Mouse (Mus musculus): ENCODE results near the gene Cntn3. TPM values are rescaled to one million over a fixed set of nuclear protein-coding genes. Genes with fewer than 3 reads are reported as not detected.
A peak's percentile ranks its signal among the peaks of the same experiment; 100 is the strongest.

Gene Cntn3
- polyA plus RNA-seq, 1 experiment from 2014 or later, result 1.2 TPM

- 93% methylated on average over 4 of the region's 4 CpGs for WGBS
- Histone ChIP-seq H3K36me3 (ENCODE audit: poor library complexity, severe bottlenecking) (no peaks in the 10 kb centered on the region), H3K9ac (no peak overlapping the region), H3K27me3 (no peaks in the 10 kb centered on the region), H3K4me1 (no peaks in the 10 kb centered on the region), H3K4me2 (no peak overlapping the region), H3K9me3 (replicated peaks) (no peaks in the 10 kb centered on the region), H3K4me3 (no peak overlapping the region), H3K27ac (0 out of 2 replicates have a peak overlapping the region, but pooled peaks have one; percentile 1)
- peak; percentile 58; the same call in 1 of the 2 replicates for ATAC-seq
Measured at GRCm38 (mm10) chr6:102555814-102556437, 17.0 kb downstream of the Cntn3 start.

- no peak overlapping the region for H3K9ac ChIP-seq
- H3K27me3 ChIP-seq, result no peaks in the 10 kb centered on the region
- no peak overlapping the region for H3K4me3 ChIP-seq
- no peaks in the 10 kb centered on the region for H3K4me1 ChIP-seq
- 77% methylated on average over 3 of the region's 3 CpGs for WGBS
- peak; percentile 75 for ATAC-seq
- H3K4me2 ChIP-seq, result no peak overlapping the region
- H3K36me3 ChIP-seq (ENCODE audit: poor library complexity, severe bottlenecking), result no peaks in the 10 kb centered on the region
- no peaks in the 10 kb centered on the region for H3K9me3 ChIP-seq (replicated peaks)
- H3K27ac ChIP-seq, result no peak overlapping the region
Measured at GRCm38 (mm10) chr6:102555067-102555657, 17.7 kb downstream of the Cntn3 start.

- H3K36me3 ChIP-seq (ENCODE audit: poor library complexity, severe bottlenecking), result no peaks in the 10 kb centered on the region
- H3K9me3 ChIP-seq (replicated peaks), result no peaks in the 10 kb centered on the region
- no peak for ATAC-seq
- H3K4me2 ChIP-seq, result no peak overlapping the region
- no peaks in the 10 kb centered on the region for H3K27me3 ChIP-seq
- 84% methylated on average over 7 of the region's 7 CpGs for WGBS
- H3K9ac ChIP-seq, result no peak overlapping the region
- H3K4me3 ChIP-seq, result no peak overlapping the region
- no peaks in the 10 kb centered on the region for H3K4me1 ChIP-seq
- H3K27ac ChIP-seq, result no peak overlapping the region
Measured at GRCm38 (mm10) chr6:102541633-102542412, 31.1 kb downstream of the Cntn3 start.

DNA sequence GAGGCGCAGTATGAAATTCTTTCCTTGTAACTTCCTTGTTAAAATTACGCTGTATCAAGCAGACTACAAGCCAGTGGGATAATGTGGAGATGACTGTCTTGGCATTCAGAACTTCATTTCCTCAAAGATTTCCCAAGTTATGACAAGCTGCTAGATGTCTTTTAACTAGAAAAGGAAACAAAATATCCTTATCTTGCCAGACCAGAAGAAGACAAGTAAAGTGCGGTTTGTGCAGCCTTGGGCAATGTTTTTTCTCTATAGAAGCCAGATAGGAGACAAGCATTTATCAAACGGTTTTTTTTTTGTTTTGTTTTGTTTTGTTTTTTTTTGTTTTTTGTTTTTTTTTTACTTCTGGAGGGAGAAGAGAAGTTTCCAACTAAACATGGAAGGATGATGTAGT is 37.3 kb downstream of the Cntn3 start:
- no peak for ATAC-seq
- Histone ChIP-seq H3K4me3 (no peak overlapping the region), H3K36me3 (ENCODE audit: poor library complexity, severe bottlenecking) (no peaks in the 10 kb centered on the region), H3K27me3 (no peaks in the 10 kb centered on the region), H3K9me3 (replicated peaks) (no peaks in the 10 kb centered on the region), H3K27ac (no peak overlapping the region), H3K4me1 (no peaks in the 10 kb centered on the region), H3K9ac (no peak overlapping the region), H3K4me2 (no peak overlapping the region)
- WGBS, result 86% methylated on average over 4 of the region's 4 CpGs

DNA sequence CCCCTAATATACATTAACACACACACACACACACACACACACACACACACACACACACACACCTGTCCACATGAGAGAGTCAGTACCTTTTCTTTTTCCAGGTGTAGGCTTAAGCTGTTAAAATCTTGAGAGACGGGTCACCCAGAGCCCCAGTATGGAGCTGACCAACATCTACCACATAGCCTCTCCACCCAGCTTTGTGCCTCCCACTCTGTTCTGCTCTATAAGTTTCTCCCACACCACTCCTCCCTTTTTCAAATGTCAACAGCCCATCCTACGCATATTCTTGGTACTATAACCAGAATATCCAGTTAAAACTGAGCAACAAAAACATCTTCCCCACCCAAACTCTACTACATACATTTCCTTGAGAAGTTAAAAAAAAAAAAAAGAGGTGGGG is 49.9 kb downstream of the Cntn3 start:
- Histone ChIP-seq H3K4me1 (no peaks in the 10 kb centered on the region), H3K27ac (no peak overlapping the region), H3K27me3 (no peaks in the 10 kb centered on the region), H3K9ac (no peak overlapping the region), H3K9me3 (replicated peaks) (no peaks in the 10 kb centered on the region), H3K4me2 (no peak overlapping the region), H3K36me3 (ENCODE audit: poor library complexity, severe bottlenecking) (no peaks in the 10 kb centered on the region), H3K4me3 (no peak overlapping the region)
- ATAC-seq, result no peak
- WGBS, result 89% methylated on average over 2 of the region's 2 CpGs

DNA sequence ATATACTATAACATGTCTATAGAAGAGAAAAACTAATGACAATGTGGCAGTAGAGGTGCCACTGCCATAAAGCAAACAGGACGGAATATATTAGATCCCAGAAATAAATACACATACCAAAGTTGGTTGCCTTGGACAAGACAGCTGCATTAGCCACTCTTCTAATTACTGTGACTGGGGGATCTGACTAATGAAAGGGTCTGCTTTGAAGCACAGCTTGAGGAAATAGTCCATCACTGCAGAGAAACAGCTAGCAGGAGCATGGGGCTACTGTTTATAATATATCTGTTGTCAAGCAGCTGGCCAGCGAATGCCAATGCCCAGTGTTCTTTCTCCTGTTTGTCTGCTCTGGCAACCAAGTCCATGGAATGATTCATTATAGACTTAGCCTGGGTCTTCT is 51.9 kb downstream of the Cntn3 start:
- H3K27me3 ChIP-seq, result no peaks in the 10 kb centered on the region
- no peak overlapping the region for H3K9ac ChIP-seq
- H3K36me3 ChIP-seq (ENCODE audit: poor library complexity, severe bottlenecking), result no peaks in the 10 kb centered on the region
- 71% methylated on average over 2 of the region's 2 CpGs for WGBS
- no peaks in the 10 kb centered on the region for H3K9me3 ChIP-seq (replicated peaks)
- H3K4me3 ChIP-seq, result no peak overlapping the region
- H3K27ac ChIP-seq, result no peak overlapping the region
- ATAC-seq, result no peak
- no peak overlapping the region for H3K4me2 ChIP-seq
- H3K4me1 ChIP-seq, result no peaks in the 10 kb centered on the region

GRCm38 (mm10) chr6:102515231-102515630 is 57.7 kb downstream of the Cntn3 start:
- Histone ChIP-seq H3K9me3 (replicated peaks) (no peaks in the 10 kb centered on the region), H3K27ac (no peak overlapping the region), H3K27me3 (no peaks in the 10 kb centered on the region), H3K9ac (no peak overlapping the region), H3K36me3 (ENCODE audit: poor library complexity, severe bottlenecking) (no peaks in the 10 kb centered on the region), H3K4me3 (no peak overlapping the region), H3K4me1 (no peaks in the 10 kb centered on the region), H3K4me2 (no peak overlapping the region)
- no peak for ATAC-seq
- WGBS, result 63% methylated on average over 2 of the region's 2 CpGs

- no peak overlapping the region for H3K27ac ChIP-seq
- no peak for ATAC-seq
Measured at GRCm38 (mm10) chr6:102512085-102512484, 60.8 kb downstream of the Cntn3 start.

DNA sequence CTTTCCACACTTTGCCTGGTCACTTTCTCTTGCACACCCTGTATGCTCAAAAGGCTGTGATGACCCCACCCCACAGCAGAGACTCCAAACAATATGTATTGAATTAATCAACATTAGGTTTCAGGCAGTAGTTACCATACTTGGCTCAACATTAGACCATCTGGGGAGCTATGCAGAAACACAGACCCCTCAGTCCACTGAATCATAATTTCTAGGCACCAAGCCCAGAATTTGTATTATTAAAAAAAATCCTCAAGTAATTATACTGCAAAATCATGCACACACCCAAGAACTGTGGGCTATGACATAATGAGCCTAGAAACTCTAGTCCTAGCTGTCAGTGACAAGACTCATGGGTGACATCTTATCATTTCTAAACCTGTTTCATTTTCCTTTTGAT is 87.4 kb downstream of the Cntn3 start:
- no peak overlapping the region for H3K9ac ChIP-seq
- ATAC-seq, result peak; percentile 57; the same call in 1 of the 2 replicates
- no peaks in the 10 kb centered on the region for H3K4me1 ChIP-seq
- H3K9me3 ChIP-seq (replicated peaks), result no peaks in the 10 kb centered on the region
- H3K4me3 ChIP-seq, result no peak overlapping the region
- H3K36me3 ChIP-seq (ENCODE audit: poor library complexity, severe bottlenecking), result no peaks in the 10 kb centered on the region
- no peak overlapping the region for H3K4me2 ChIP-seq
- H3K27ac ChIP-seq, result no peak overlapping the region
- no peaks in the 10 kb centered on the region for H3K27me3 ChIP-seq

More at GRCm38 (mm10) chr6:102512085-102512484, 60.8 kb downstream of the Cntn3 start:
- Histone ChIP-seq H3K27me3 (no peaks in the 10 kb centered on the region), H3K4me2 (no peak overlapping the region), H3K4me3 (no peak overlapping the region), H3K9ac (no peak overlapping the region), H3K4me1 (no peaks in the 10 kb centered on the region), H3K36me3 (ENCODE audit: poor library complexity, severe bottlenecking) (no peaks in the 10 kb centered on the region), H3K9me3 (replicated peaks) (no peaks in the 10 kb centered on the region)
- 15% methylated on average over 1 of the region's 1 CpGs for WGBS

DNA sequence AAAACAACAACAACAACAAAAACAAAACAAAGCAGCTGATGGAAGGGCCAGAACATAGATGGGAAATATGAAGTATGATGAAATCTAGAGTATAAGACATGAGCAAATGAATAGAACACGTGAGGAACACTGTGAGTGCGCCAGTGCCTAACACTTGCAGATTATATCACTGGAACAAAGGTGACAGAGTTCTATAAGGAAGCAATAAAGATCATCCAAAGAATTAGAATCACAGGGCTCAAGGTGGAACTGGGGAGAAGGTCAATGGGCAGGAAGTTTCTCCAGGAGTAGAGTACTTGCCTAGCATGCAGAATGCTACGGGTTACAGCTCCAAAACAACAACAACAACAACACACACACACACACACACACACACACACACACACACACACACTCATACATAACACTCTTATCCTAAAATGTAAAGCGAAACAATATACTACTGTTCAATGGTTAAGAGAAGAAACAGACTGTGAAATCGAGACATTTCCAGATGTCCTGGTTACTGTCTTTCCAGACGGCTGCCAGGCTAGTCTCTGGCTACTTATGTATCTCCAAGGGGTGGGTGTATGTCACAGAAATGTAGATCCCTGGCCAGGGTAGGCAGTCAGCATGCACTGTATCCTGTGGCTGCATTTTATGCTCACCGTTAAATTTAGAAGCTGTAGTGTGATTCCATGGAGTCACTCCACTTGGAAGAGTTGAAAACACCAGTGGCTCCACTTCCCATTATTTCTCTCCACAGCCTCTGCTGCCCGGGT is 94.4 kb downstream of the Cntn3 start:
- 86% methylated on average over 8 of the region's 8 CpGs for WGBS
- no peaks in the 10 kb centered on the region for H3K4me1 ChIP-seq
- ATAC-seq, result no peak
- H3K27me3 ChIP-seq, result no peaks in the 10 kb centered on the region
- H3K4me2 ChIP-seq, result no peak overlapping the region
- H3K9me3 ChIP-seq (replicated peaks), result no peaks in the 10 kb centered on the region
- H3K9ac ChIP-seq, result no peak overlapping the region
- no peaks in the 10 kb centered on the region for H3K36me3 ChIP-seq (ENCODE audit: poor library complexity, severe bottlenecking)
- H3K27ac ChIP-seq, result no peak overlapping the region
- H3K4me3 ChIP-seq, result no peak overlapping the region

DNA sequence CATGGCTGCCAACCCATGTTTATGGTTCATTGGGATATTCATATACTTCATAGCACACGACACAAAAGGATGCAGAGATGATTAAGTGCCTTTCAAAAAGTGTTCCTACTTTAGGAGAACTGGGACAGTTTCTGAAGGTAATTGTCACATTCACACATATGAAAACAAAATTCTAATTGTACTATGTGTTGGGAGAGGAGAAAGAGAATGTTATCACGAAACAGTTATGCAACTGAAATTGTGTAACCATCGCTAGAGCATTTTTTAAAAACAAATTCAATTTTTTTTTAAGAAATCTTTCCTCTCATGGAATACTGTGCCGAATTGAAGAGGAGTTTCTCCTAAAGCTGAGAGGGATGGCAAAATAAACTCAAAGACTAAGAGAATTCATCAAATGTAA is 134.5 kb downstream of the Cntn3 start:
- no peak for ATAC-seq
- Histone ChIP-seq H3K36me3 (ENCODE audit: poor library complexity, severe bottlenecking) (no peaks in the 10 kb centered on the region), H3K27ac (no peak overlapping the region), H3K9me3 (replicated peaks) (no peaks in the 10 kb centered on the region), H3K4me2 (no peak overlapping the region), H3K27me3 (no peaks in the 10 kb centered on the region), H3K4me3 (no peak overlapping the region), H3K4me1 (no peaks in the 10 kb centered on the region), H3K9ac (no peak overlapping the region)
- 88% methylated on average over 4 of the region's 4 CpGs for WGBS

DNA sequence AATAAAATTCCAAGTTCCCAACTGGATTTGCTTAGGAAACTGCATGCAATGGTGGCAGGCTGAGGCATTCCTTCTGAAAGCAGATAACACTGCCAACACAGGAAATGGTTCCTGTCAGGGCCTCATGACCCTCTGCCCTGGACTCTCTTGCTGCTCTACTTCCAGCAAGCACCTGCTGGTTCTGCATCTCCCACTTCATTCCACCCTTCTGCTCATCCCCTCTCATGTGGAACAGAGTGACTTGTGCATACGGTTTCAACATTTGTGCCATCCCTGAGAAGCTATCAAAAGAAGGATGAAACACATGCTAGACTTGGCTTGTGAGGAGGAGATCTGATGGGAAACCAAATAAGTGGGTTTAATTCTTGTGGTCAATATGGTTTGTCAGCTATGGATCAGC is 145.4 kb downstream of the Cntn3 start:
- no peak overlapping the region for H3K27ac ChIP-seq
- no peak overlapping the region for H3K9ac ChIP-seq
- no peak overlapping the region for H3K4me2 ChIP-seq
- H3K9me3 ChIP-seq (replicated peaks), result no peaks in the 10 kb centered on the region
- WGBS, result 86% methylated on average over 1 of the region's 1 CpGs
- no peaks in the 10 kb centered on the region for H3K27me3 ChIP-seq
- no peaks in the 10 kb centered on the region for H3K36me3 ChIP-seq (ENCODE audit: poor library complexity, severe bottlenecking)
- ATAC-seq, result no peak
- H3K4me1 ChIP-seq, result no peaks in the 10 kb centered on the region
- no peak overlapping the region for H3K4me3 ChIP-seq
